Mouse (Mus musculus) liver, embryonic 14.5 days (tissue): ENCODE results near the gene Prdx4.

Experiments used
- CTCF ChIP-seq: IDR thresholded peaks from 2 replicates; pipeline ENCODE4 v1.5.1; 2016; ENCODE audit warnings: antibody characterized with exemption, low read depth, control low read depth
- EP300 ChIP-seq: IDR thresholded peaks from 2 replicates; pipeline ENCODE4 v1.6.1; 2016; ENCODE audit warnings: antibody characterized with exemption, low read depth

GRCm38 (mm10) chrX:155278483-155278882, 62.1 kb downstream of the Prdx4 start:
- TF ChIP-seq CTCF (no peak), EP300 (no peak)
